In the genomic region with DNA sequence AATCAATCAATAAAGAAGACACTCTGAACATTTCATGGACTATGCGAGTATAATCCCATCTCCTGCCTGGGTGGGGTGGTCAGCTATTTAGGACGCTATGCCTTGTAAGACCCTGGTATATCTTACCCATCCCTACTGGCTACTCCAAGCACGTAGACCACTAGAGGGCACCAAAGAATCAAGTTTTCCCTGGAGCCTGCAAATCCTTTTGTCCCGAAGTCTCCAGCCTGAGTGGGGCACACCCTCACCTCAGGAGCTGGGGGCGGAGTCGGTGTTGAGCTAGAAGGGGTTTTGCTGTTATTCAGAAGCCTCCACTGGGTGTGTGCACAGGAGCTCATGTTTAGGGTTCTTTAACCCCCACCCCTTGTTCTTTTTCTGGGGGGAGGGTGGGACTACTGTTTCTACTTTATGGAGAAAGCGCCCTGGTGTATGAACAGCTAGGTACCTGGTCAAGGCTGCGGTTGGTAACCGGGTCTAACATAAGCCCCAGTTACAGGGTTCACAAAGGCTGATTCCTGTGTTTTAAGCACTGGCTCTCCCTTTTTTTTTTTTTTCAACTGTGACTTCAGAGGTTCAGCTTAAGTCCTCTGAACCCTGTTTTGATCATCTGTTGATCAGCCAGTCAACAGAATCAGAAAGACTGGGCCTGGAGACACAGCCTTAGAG, we compare ENCODE assay signal across 7 mouse cellular contexts. TPM values are rescaled to one million over a fixed set of nuclear protein-coding genes. Genes with fewer than 3 reads are reported as not detected.
A peak's percentile ranks its signal among the peaks of the same experiment; 100 is the strongest.
DNase-seq lines count a peak whose midpoint lies in the region; ATAC-seq and TF ChIP-seq lines count a peak whose summit lies in the region.

No protein-coding gene starts in this region.

- H3K4me1 ChIP-seq in forebrain, embryonic 13.5 days = no peaks in the 10 kb centered on the region

- H3K27ac ChIP-seq in forebrain, embryonic 13.5 days = no peak overlapping the region
- no peak overlapping the region for H3K27ac ChIP-seq in layer of hippocampus, adult 2 months

- H3K4me3 ChIP-seq in forebrain, embryonic 13.5 days = no peak overlapping the region
- no peak overlapping the region for H3K4me3 ChIP-seq in layer of hippocampus, adult 2 months

- intact Hi-C loops in heart, postnatal 36 days (cut with DNase I) = loop anchor here (1.0 to 10.0 kb wide), 5 partner anchors 25 to 479 kb away; partner anchors contain the start of gene Zfp609

- H3K9ac ChIP-seq in forebrain, embryonic 13.5 days = peak overlapping the region; percentile 31; the same call in 1 of the 2 replicates

- no peaks in the 10 kb centered on the region for H3K36me3 ChIP-seq in forebrain, embryonic 13.5 days (ENCODE audit: poor library complexity, severe bottlenecking)

- 6% methylated on average over 9 of the region's 9 CpGs for WGBS in forebrain, embryonic 13.5 days

- H3K9me3 ChIP-seq in forebrain, embryonic 13.5 days (replicated peaks) = no peaks in the 10 kb centered on the region

- peak overlapping the region; percentile 53 for H3K4me2 ChIP-seq in forebrain, embryonic 13.5 days

- DNase-seq in R1 (ENCODE audit: low read depth, low spot score) = peak; percentile 99
- DNase-seq in cerebellum, adult 11 months = peak; percentile 36
- DNase-seq in heart, postnatal 36 days = peak; percentile 64 to 65
- DNase-seq in layer of hippocampus, adult 2 months (ENCODE audit: low spot score in 2 of 2) = peak; percentile 42 to 67
- peak; percentile 89 for DNase-seq in lung, postnatal 10 days
- DNase-seq in retina, postnatal 1 day = peak; percentile 96

- TF ChIP-seq CTCF in layer of hippocampus, adult 2 months (conservative IDR thresholded peaks at IDR 0.05) = peak; percentile 88

- peak; percentile 94 for ATAC-seq in forebrain, embryonic 13.5 days

- H3K27me3 ChIP-seq in forebrain, embryonic 13.5 days = no peaks in the 10 kb centered on the region

RNA-seq across cellular contexts. Expression of gene Pif1, which starts 18.6 kb away (rescaled TPM):
- polyA plus RNA-seq in forebrain, embryonic 13.5 days (2015; fragmentation: Nextera tagmentation; extraction: Ambion mirVana) = 21.2 and 21.5 TPM in 2 replicates
- total RNA-seq in heart, postnatal 36 days (2021) = under 1 TPM; 0.30 to 0.61 TPM
- under 1 TPM; 0.17 to 0.38 TPM for total RNA-seq in layer of hippocampus, adult 2 months (2021)

RNA-seq across cellular contexts. Expression of gene Rbpms2, which starts 23.8 kb away (rescaled TPM):
- 4.2 and 6.5 TPM in 2 replicates for polyA plus RNA-seq in forebrain, embryonic 13.5 days (2015; fragmentation: Nextera tagmentation; extraction: Ambion mirVana)
- 10 to 100 TPM; 35.7 to 37.9 TPM for total RNA-seq in heart, postnatal 36 days (2021)
- 1 to 10 TPM; 2.1 to 2.8 TPM for total RNA-seq in layer of hippocampus, adult 2 months (2021)

RNA-seq across cellular contexts. Expression of gene Plekho2, which starts 25.8 kb away (rescaled TPM):
- polyA plus RNA-seq in forebrain, embryonic 13.5 days (2015; fragmentation: Nextera tagmentation; extraction: Ambion mirVana) = 4.9 and 5.5 TPM in 2 replicates
- total RNA-seq in heart, postnatal 36 days (2021) = 10 to 100 TPM; 13.3 to 15.3 TPM
- total RNA-seq in layer of hippocampus, adult 2 months (2021) = 10 to 100 TPM; 12.0 to 14.5 TPM

Comparison
In these comparisons a context has a peak if more than half of its experiments do, and no peak if none do; other contexts are left out.
1. DNase-seq: peak in every context shown above with its lines; median percentile 99 in R1; 96 in retina, postnatal 1 day; 89 in lung, postnatal 10 days; 64 in heart, postnatal 36 days; 54 in layer of hippocampus, adult 2 months; 36 in cerebellum, adult 11 months.
2. RNA of gene Rbpms2, which starts 23.8 kb away (total RNA-seq): 35.7 to 37.9 TPM in heart, postnatal 36 days; 2.1 to 2.8 TPM in layer of hippocampus, adult 2 months; every median in the first group is over 4 times any median in the second.